Mouse (Mus musculus) brain, embryonic 14.5 days (tissue): ENCODE measurements around the gene Nup214. TPM values are rescaled to one million over a fixed set of nuclear protein-coding genes. Genes with fewer than 3 reads are reported as not detected.

Experiments used
- DNase-seq: peaks from one replicate; pipeline ENCODE4 v3.0.0-alpha.2; 2011; ENCODE audit warnings: low read depth
- CTCF ChIP-seq: fragments of 200-500 bp; IDR thresholded peaks from 2 replicates; pipeline ENCODE4 v1.5.1; 2012; ENCODE audit warnings: inconsistent platforms, mild to moderate bottlenecking, moderate library complexity, borderline replicate concordance; ENCODE audit not compliant: insufficient read depth, insufficient read length; ENCODE audit errors: extremely low read depth
- POLR2A ChIP-seq: fragments of 200-500 bp; IDR thresholded peaks from 2 replicates; pipeline ENCODE4 v1.6.1; 2012; ENCODE audit warnings: mild to moderate bottlenecking, inconsistent platforms, borderline replicate concordance; ENCODE audit not compliant: poor library complexity, insufficient read depth, insufficient read length, severe bottlenecking; ENCODE audit errors: extremely low read depth
- polyA plus RNA-seq: library from polyadenylated mRNA; depleted of rRNA; stranded (reverse); fragments of >200 nt; gene quantifications from 2 replicates; pipeline ENCODE4 v1.2.3, GENCODE M21; 2012

The Nup214 gene
- polyA plus RNA-seq, 1 experiment: 42.1 TPM

DNA sequence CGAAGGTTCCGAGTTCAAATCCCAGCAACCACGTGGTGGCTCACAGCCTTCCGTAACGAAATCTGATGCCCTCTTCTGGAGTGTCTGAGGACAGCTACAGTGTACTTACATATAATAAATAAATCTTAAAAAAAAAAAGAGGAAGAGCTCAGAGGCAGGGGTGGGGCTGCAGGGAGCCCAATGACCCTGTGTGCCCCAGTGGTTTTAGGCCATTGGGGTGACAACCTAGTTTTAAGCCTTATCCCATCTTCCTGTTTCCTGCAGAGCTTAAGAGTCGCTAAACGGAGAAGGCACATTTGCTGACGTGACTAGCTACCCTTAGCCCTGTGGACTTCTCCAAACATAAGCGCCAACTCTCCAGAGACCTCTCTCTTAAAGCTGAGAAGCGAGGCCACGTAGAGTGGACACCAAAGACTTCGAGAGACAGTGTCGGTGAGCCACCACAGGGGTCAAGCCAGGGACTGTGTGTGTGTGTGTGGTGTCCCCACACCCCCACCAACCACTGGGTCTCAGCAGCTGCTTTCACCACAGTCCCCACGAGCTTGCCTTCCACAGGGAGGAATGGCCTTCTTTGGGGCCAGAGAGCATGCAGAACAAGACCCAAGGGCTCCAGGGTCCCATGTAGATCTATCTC, 107.2 kb downstream of the Nup214 start:
- TF ChIP-seq POLR2A (no peak), CTCF (no peak)
- DNase-seq: no peak

DNA sequence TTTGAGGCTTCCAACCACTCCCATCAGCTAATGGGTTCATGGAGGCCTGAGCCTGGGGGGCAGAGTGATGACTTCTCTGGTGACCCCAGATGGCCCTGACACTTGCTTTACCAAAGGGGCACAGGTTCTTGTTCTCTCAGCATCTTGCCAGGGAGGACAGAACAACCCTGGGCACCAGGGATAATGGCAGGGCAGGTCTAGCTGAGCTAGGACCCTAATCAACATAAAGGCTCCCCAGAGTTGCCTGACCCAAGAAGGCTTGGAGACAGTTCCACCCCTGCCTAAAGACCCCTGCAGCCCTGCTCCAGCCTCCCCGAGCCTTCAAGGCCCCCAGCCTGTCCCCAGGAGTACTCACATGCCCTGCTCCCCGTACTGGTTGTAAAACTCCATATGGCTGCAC, 108.0 kb downstream of the Nup214 start:
- TF ChIP-seq CTCF (no peak), POLR2A (no peak)
- no peak for DNase-seq

DNA sequence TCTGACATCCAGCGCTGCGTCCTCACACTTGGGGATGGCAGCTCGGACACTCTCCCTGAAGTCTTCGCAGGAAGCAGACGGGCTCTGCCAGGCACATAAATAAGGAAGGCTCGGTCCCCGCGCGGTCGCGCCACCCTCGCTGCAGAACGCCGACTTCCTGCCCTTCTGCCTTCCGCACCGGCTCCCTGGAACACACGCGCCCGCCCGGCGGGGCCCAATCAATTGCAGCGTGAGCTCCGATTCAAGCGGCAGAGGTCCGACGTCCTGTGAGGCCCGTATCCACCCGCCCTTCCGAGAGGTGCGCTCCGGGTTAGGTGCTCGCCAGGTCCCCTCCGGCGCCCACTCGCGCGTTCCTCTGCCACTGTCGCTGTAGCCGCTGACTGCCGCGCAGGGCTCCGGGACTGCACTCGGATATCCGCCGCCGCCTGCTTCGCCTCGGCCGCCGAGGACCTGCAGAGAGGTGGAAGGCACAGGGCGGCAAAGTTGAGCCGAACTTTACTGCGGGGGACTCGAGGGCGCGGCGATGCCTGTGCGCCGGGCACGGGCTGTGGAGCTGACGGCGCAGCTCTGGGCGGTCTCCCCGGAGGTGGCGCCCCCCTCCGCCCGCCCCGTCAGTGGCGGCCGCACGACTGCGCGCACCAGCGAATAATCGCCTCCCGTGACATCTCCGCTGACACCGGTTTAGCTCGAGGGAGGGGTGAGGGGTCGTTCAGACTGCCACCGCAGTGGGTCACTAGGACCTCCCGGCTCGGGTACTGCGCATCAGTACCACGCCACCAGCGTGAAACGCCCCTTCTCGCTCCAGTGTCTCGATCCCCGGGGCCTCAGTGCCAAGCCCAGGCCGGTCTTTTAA, 109.1 kb downstream of the Nup214 start:
- DNase-seq: peak; percentile 19
- TF ChIP-seq CTCF (no peak), POLR2A (no peak)

DNA sequence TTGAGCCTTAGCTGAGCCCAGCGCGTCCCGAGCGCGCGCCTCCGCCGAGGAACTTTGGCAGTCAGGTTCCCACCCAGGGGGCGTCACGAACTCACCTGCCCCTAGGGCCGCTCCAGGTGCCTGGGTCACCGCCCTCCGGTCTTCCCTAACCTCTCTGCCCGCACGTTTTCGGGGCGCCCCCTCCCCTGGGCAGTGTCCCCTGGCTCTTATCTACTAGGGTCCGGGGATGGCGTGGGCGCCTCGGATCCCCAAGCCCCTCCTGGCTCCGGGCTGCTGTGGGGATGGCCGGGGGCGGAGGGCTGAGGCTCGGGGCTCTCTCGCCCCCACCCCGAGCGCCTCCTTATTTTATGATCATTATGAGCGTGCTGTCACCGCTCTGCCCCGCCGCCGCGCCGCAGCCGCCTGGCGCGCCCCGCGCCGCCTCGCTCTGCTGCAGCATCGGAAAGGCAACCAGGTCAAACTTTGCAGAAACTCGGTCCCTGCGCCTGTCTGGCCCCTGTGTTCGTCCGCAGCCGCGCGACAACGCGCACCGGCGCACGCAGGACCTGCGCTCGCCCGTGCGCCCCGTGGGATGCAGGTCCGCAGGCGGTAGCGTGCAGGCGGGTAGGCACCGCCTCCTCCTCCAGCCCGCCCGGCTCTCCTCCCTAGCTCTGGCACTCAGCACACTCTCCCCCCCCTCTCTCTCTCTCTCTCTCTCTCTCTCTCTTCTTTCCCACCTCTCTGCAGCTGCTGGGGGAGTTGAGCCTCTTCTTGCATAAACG, 110.1 kb downstream of the Nup214 start, which contains the start of gene Fam78a:
Fam78a (minus strand) TSS at position 747 of the 761 bp plus-strand sequence.
- peak; percentile 85 for DNase-seq
- TF ChIP-seq CTCF (no peak), POLR2A (no peak)

DNA sequence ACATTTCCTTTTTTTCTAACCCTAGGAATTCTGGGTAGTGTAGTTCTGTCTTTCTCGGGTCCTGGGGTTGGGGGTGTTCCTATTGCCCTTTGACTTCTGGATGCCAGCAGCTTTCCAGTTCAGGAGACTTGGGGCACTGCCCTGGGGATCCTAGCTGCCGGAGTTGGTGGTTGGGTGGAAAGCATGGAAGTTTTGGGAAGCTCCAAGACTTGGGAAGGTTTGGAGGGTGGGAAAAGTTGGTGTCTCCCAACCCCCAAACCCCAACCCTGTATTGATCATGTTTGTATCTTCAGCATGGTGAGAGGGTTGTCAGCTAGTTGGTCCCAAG, 110.6 kb downstream of the Nup214 start:
- no peak for DNase-seq
- no peak for TF ChIP-seq POLR2A
- TF ChIP-seq CTCF: no peak

DNA sequence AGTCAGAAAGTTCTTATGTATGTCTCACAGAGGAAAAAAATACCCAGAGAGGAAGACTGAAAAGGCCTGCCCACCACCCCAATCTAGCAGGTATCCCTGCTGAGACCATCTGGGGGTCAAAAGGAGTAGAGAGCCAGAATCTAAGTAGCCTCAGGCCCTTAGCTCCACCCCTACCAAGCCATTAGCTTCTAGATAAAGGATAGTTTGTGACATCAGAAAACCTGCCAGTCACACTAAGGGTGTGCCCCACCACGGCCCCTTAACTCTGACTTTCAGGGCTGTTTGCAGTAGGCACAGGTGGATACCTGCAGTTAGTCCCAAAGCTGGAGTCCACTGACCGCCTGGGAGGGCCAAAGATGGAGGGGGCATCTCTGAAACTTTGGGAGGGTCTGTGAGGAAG, 111.0 kb downstream of the Nup214 start:
- TF ChIP-seq CTCF (no peak), POLR2A (no peak)
- DNase-seq: no peak

DNA sequence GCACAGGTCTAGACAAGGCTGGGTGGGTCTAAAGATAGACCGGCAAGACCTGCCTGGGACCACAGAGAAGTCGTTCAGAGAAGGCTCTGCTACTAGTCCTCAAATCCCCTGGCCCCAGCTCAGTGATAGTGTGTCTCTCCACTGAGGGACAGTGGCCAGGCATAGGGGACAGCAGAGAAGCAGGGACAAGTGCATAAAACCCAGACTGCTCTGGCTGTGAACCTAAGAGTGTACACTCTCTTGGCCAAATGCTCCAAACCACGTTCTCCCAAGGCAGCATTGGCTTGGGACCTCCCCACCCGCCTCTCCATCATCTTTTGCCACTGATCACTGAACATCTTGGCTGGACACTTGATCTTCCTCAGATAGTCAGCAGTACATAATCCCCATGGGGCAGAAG, 113.4 kb downstream of the Nup214 start:
- DNase-seq: no peak
- TF ChIP-seq CTCF (no peak), POLR2A (no peak)

DNA sequence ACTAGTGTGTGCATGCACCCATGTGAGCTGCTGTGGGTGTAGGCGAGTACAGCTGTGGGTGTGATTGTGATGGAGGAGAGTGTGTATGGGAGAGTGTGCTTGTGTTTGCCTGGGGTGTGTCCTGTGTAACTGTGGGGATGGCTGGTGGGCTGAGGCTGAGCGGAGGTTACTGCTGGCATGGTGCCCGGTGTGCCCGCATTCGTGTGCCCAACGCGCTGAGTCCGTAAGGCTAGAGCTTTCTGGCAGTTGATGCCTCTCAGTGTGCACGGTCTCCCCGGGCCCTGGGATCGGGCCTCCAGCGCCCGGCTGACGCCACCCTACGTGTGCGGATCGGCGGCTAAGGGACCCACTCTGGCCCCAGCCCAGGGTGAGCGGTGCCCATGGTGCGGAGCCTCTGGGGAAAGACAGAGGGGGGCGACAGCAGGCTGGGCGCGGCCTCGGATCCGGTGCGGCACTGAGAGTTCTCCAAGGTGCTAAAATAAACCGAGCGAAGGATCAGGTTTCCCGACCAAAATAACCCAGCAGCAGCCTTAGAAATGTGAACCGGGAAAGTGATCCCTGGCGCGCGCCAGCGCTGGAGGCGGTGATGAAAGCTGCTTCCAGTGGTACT, 114.2 kb downstream of the Nup214 start:
- peak; percentile 49 for DNase-seq
- TF ChIP-seq POLR2A: no peak
- TF ChIP-seq CTCF: no peak

DNA sequence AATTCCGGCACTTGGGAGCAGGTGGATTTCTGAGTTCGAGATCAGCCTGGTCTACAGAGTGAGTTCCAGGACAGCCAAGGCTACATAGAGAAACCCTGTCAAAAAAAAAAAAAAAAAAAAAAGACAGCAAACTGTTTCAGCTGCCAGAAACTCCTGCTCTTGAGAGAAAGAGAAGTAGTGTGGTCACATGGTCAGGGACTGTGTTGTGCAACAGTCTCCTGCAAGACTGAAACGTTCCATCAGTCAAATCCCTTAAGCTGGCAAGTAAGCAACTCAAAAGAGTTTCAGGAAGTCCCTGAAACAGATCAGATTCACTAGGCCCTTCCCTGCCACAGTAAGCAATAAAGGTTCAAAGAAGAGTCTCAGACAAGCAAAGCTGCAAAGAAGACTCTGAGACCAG, 115.4 kb downstream of the Nup214 start:
- no peak for TF ChIP-seq CTCF
- TF ChIP-seq POLR2A: no peak
- no peak for DNase-seq

DNA sequence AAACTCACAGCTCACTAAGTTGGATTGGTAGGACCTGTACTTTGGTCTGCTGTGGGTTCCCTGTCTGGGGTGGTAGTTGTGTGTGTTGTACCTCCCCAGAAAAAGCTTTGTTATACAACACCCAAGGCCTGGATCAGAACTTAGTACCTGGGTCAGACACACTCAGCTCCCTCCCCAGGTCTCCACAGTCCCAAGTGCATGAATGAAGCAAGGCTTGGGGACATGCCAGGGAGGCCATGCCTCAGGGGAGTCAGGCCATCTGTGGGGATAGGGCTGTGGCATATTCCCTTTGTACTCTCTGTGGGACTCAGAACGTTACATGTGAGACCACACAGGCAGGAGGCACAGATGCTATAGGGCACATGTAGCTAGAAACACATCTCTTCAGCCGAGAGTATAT, 115.9 kb downstream of the Nup214 start:
- no peak for TF ChIP-seq CTCF
- no peak for TF ChIP-seq POLR2A
- DNase-seq: peak; percentile 21

DNA sequence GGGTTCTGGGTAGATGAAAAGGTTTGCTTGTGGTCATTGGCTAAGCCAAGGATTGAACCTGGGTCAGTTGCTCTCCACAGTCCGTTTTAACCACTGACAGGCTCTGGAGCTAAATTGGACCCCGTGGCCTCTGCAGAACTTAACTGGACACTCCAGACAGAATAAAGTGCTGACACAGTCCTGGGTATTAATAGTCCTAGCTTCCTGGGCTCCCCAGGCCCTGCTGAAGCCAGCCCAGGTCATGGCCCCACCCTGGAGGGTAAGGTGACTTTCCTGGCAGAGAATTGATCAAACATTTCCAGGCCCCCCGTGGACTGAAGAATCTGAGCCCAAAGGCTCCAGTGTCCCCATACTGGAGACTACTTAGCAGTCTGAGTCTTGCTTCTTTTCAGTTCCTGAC, 117.7 kb downstream of the Nup214 start:
- DNase-seq: no peak
- TF ChIP-seq POLR2A: no peak
- TF ChIP-seq CTCF: no peak
